Mouse (Mus musculus) CD8-positive naive resting alpha-beta T cell, adult 57 days (primary cell): ENCODE data around the gene Trim31. TPM values are rescaled to one million over a fixed set of nuclear protein-coding genes. Genes with fewer than 3 reads are reported as not detected.

ENCODE experiments used
- total RNA-seq: library from RNA; stranded (reverse); gene quantifications from one replicate; pipeline ENCODE4 v1.2.4, GENCODE M21; 2023

Gene Trim31
- total RNA-seq: not detected

GRCm38 (mm10) chr17:36897552-36898205, at the start of gene Trim31:
Trim31 (plus strand) TSS chr17:36898118.

GRCm38 (mm10) chr17:36866719-36867527, 31.0 kb upstream of the Trim31 start, which contains the start of gene Trim15:
Trim15 (minus strand) TSS chr17:36867210.

DNA sequence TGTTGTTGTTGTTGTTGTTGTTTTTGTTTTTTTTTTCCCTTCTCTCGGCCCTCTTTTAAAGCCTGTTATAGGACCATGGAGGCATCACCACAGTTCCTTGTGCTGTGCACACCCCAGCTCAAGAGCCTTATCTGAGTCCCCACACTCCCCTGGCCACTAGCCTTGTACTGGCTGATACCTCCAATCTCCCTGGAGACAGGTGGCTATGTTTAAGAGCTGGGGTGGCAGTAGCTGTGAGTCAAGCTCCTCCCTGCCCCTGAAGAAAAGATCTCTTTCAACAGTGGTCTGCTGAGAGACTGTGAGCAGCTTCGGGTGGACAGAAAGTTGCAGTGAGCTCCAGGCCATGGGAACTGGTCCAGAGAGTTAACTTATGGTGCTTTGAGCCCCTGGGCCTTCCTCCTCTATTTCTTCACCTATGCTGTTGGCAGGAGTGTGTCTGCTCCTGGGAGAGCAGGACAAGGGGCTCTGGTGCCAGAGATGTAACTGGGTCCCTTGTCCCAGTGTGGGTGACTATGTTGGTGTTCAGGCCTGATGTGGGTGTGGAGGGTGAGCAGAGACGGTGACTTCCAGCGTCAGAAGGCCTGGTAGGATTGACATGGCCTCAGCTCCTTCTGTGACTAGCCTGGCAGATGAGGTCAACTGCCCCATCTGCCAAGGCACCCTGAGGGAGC, 28.5 kb upstream of the Trim31 start, which contains the start of gene Trim10:
Gene Trim10, plus strand, starts transcription at position 291 of the 671 bp plus-strand sequence.

DNA sequence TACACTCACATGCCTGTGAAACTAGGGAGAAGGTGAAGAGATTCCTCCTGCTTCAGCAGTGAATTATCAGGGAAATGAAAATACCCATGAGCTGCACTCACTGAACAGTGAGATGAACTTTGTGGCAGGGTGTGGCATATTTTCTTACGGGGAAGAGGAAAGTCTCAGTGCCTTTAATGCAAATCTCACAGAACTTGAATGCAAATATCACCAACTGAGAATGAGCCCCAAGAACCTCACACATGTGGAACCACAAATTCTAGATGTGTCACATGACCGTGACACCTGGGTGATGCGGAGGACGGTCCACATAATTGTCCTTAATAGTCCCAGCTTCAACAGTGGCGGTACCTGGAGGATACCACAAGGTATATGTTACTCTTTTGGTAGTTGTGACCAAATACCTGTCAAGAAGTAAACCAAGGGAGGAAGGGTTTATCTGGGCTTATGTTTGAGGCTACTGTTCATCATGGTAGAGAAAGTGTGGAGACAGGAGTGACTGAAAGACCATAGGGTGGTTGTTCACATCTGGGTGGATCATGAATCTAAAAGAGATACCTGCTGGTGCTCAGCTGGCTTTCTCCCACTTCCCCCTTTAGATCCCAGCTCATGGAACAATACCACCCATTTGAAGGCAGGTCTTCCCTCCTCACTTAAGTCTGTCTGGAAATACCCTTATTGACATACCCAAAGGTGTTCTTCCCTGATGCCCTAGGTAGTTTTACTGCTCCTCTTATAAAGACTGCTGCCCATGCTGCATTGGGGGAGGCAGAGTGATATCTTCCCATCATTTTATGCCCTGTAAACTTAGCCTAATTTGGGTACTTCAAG, 7.6 kb upstream of the Trim31 start, which contains the start of gene Trim40:
Gene Trim40, minus strand, starts transcription at position 51 of the 831 bp plus-strand sequence.

DNA sequence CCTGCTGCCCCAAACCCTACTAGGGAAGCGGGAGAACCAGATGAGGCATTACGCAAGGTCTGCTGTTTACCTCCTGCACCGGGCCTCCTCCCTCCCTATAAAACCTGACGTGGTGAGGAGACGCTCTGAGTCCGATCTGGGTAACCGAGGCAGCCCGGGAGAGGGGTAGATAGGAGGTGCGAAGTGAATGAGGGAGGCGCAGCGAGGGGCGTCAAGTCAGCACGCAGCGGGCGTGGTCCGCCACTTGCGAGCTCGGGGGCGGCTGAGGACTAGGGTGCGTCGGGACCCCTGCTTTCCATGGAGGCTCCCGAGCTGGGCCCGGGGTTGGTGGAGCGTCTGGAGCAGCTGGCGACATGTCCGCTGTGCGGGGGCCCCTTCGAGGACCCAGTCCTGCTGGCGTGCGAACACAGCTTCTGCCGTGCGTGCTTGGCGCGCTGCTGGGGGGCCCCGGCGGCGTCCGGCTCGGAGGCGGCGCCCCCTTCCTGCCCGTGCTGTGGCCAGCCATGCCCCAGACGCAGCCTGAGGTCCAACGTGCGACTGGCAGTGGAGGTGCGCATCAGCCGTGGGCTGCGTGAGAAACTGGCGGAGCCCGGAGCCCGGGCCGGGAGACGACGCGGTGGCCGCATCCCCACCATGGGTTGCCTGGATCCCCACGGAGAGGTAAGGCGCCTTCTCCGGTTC, 45.0 kb downstream of the Trim31 start, which contains the start of gene Rnf39:
Gene Rnf39, plus strand, starts transcription at position 128 of the 681 bp plus-strand sequence.

DNA sequence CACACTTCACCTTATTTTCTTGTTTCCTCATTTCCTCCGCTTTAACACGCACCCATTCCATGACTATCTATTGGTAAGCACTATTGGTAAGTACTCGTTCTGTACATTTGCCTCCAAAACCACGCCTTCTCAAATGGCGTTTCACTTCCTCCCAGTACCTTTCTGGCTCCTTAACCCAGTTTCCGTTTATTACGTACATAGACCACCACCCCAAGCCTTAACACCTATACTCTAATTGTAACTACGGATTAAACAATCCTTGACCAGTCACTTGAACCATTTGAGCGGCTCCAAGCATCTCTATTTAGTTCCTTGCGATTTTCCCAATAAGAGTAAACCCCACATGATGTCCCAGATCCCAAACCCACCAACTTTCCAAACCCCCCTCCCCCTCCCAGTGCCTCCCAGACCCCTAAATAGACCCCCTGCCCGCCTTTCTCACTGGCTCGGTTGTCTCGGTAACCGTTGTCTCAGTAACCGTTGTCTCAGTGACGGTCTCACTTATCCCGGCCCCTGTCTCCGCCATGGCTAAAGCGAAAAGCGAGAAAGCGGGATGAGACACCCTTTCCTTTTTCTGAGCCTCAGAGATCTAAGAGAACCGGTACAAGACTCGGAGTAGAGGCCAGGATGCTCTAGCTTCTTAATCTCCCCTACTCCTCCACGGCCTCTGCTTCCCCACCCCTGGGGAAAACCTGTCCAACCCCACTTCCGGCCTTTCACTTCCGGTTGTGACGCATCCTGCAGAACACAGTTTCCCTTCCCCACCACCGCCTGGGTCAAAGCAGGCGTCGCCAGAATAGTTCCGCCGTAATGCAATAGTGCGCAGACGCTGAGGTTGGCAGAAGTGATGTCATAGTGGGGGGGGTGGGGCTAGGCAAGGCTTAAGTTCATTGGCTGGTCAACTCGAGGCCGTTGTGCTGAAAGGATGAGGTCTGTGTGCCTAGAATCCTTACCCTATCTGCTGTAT, 53.3 kb downstream of the Trim31 start, which contains the start of gene Ppp1r11:
Gene Ppp1r11, minus strand, starts transcription at position 761 of the 967 bp plus-strand sequence.

GRCm38 (mm10) chr17:36957999-36958743, 60.3 kb downstream of the Trim31 start, which contains the start of the genes Znrd1 and Znrd1as:
Znrd1 (minus strand) TSS chr17:36958559.
Znrd1as (plus strand) TSS chr17:36958592.

Other genes starting within 250 kb of the Trim31 start
- gene H2-M1, start 225.9 kb upstream of the Trim31 start, total RNA-seq: not detected
- gene H2-M10.5, start 125.2 kb upstream of the Trim31 start, total RNA-seq: not detected
- gene H2-M10.6, start 85.9 kb upstream of the Trim31 start, total RNA-seq: not detected
- gene Trim26, start 61.0 kb upstream of the Trim31 start, total RNA-seq: 128 TPM
- gene Trim15, start 30.9 kb upstream of the Trim31 start, total RNA-seq: not detected
- gene Trim10, start 28.5 kb upstream of the Trim31 start, total RNA-seq: 0.89 TPM
- gene Trim40, start 8.0 kb upstream of the Trim31 start, total RNA-seq: not detected
- gene Rnf39, start 44.8 kb downstream of the Trim31 start, total RNA-seq: 2.2 TPM
- gene Ppp1r11, start 53.6 kb downstream of the Trim31 start, total RNA-seq: 56.2 TPM
- gene Znrd1, start 60.4 kb downstream of the Trim31 start, total RNA-seq: 59.2 TPM
- 2.3 TPM for gene Znrd1as, start 60.5 kb downstream of the Trim31 start, total RNA-seq
- not detected for gene 2410137M14Rik, start 83.1 kb downstream of the Trim31 start, total RNA-seq
- not detected for gene H2-M5, start 91.4 kb downstream of the Trim31 start, total RNA-seq
- gene Zfp57, start 103.0 kb downstream of the Trim31 start, total RNA-seq: not detected
- not detected for gene Mog, start 125.3 kb downstream of the Trim31 start, total RNA-seq
- gene Gabbr1, start 147.8 kb downstream of the Trim31 start, total RNA-seq: 153 TPM
- gene Olfr90, start 190.4 kb downstream of the Trim31 start, total RNA-seq: 0.18 TPM
- not detected for gene Olfr91, start 200.2 kb downstream of the Trim31 start, total RNA-seq
- not detected for gene Olfr92, start 222.0 kb downstream of the Trim31 start, total RNA-seq